Mouse (Mus musculus) heart, adult 11 months (tissue): ENCODE measurements around the gene Syne4.

Experiments
- DNase-seq: peaks from one replicate; pipeline ENCODE4 v3.0.0; 2022

Syne4 gene

GRCm38 (mm10) chr7:30332622-30333259 is 18.1 kb downstream of the Syne4 start:
- DNase-seq, result no peak

- DNase-seq, result peak; percentile 95
Measured at GRCm38 (mm10) chr7:30333436-30333835, 18.8 kb downstream of the Syne4 start.

GRCm38 (mm10) chr7:30334563-30334962 is 20.0 kb downstream of the Syne4 start:
- DNase-seq, result no peak

GRCm38 (mm10) chr7:30335688-30336087 is 21.1 kb downstream of the Syne4 start:
- DNase-seq, result no peak

GRCm38 (mm10) chr7:30336384-30336783 is 21.8 kb downstream of the Syne4 start:
- no peak for DNase-seq

- DNase-seq, result no peak
Measured at GRCm38 (mm10) chr7:30339432-30340109, 25.0 kb downstream of the Syne4 start.

GRCm38 (mm10) chr7:30346635-30347379 is 32.2 kb downstream of the Syne4 start:
- no peak for DNase-seq

GRCm38 (mm10) chr7:30347828-30348227 is 33.2 kb downstream of the Syne4 start:
- no peak for DNase-seq

- DNase-seq, result peak; percentile 93
Measured at GRCm38 (mm10) chr7:30353279-30353822, 38.7 kb downstream of the Syne4 start.

- no peak for DNase-seq
Measured at GRCm38 (mm10) chr7:30354059-30354458, 39.5 kb downstream of the Syne4 start.

- peak; percentile 61 for DNase-seq
Measured at GRCm38 (mm10) chr7:30358378-30359186, 44.0 kb downstream of the Syne4 start.

GRCm38 (mm10) chr7:30359276-30359865 is 44.8 kb downstream of the Syne4 start:
- DNase-seq, result peak; percentile 89

- no peak for DNase-seq
Measured at GRCm38 (mm10) chr7:30360028-30360427, 45.4 kb downstream of the Syne4 start.

GRCm38 (mm10) chr7:30362652-30363343 is 48.2 kb downstream of the Syne4 start, which contains the start of gene Lrfn3:
TSS of gene Lrfn3 (minus strand) at chr7:30362772.
- peak; percentile 95 for DNase-seq

- peak; percentile 59 for DNase-seq
Measured at GRCm38 (mm10) chr7:30363344-30363738, 48.7 kb downstream of the Syne4 start.

GRCm38 (mm10) chr7:30367466-30367865 is 52.9 kb downstream of the Syne4 start:
- DNase-seq, result peak; percentile 74
